Mouse (Mus musculus) lung, embryonic 14.5 days (tissue): ENCODE data around the gene Fam149a. TPM values are rescaled to one million over a fixed set of nuclear protein-coding genes. Genes with fewer than 3 reads are reported as not detected.

ENCODE experiments used
- ATAC-seq: fragments of 200-750 bp; cut with Nextera tagmentation; 2 replicates; pipeline ENCODE4 v1.8.0; 2017; ENCODE audit warnings: mild to moderate bottlenecking, moderate TSS enrichment, moderate library complexity; ENCODE audit not compliant: insufficient read depth
- DNase-seq: peaks from one replicate; pipeline ENCODE4 v3.0.0-alpha.2; 2015
- H3K27ac ChIP-seq: fragments of 300-500 bp; sonication (generic); 2 replicates; pipeline ENCODE4 v1.5.1; 2014; ENCODE audit warnings: low read depth, mild to moderate bottlenecking, moderate library complexity
- H3K27me3 ChIP-seq: fragments of 300-500 bp; sonication (generic); 2 replicates; pipeline ENCODE4 v1.6.1; 2014; ENCODE audit warnings: low read length, control low read depth; ENCODE audit not compliant: insufficient read depth
- H3K36me3 ChIP-seq: fragments of 300-500 bp; sonication (generic); 2 replicates; pipeline ENCODE4 v1.6.1; 2014; ENCODE audit warnings: control low read depth; ENCODE audit not compliant: insufficient read depth
- H3K4me1 ChIP-seq: fragments of 300-500 bp; sonication (generic); 2 replicates; pipeline ENCODE4 v1.6.1; 2014; ENCODE audit warnings: antibody characterized with exemption, control low read depth; ENCODE audit not compliant: insufficient read depth
- H3K4me2 ChIP-seq: fragments of 300-500 bp; sonication (generic); 2 replicates; pipeline ENCODE4 v1.6.1; 2014; ENCODE audit warnings: mild to moderate bottlenecking
- H3K4me3 ChIP-seq: fragments of 300-500 bp; sonication (generic); 2 replicates; pipeline ENCODE4 v1.5.1; 2014; ENCODE audit warnings: low read depth, low read length
- H3K9ac ChIP-seq: fragments of 300-500 bp; sonication (generic); 2 replicates; pipeline ENCODE4 v1.6.1; 2014
- H3K9me3 ChIP-seq: fragments of 300-500 bp; sonication (generic); 2 replicates; pipeline ENCODE4 v1.6.1; 2016; ENCODE audit warnings: low read depth, low read length, control low read depth
- CTCF ChIP-seq: IDR thresholded peaks from 2 replicates; pipeline ENCODE4 v1.5.1; 2016; ENCODE audit warnings: antibody characterized with exemption, low read depth
- WGBS: fragments of 180-500 bp; shearing (Covaris S2); extraction: QIAGEN DNeasy Blood & Tissue Kit; methylation state at CpG from one replicate; pipeline ENCODE4 v1.1.7; 2014; 5-methylcytosine and 5-hydroxymethylcytosine counted together
- polyA plus RNA-seq: library from polyadenylated mRNA; unstranded; fragments of >200 nt; fragmentation: Nextera tagmentation; extraction: Ambion mirVana; gene quantifications from 2 replicates; pipeline ENCODE4 v1.2.1, GENCODE M21; 2014

Fam149a gene
- polyA plus RNA-seq, result 19.0 and 19.1 TPM in 2 replicates

GRCm38 (mm10) chr8:45381963-45382347 is at the start of gene Fam149a:
TSS of gene Fam149a (minus strand) at chr8:45382291.
- peak within 1 kb of the TSS; percentile 32 for H3K9ac ChIP-seq
- DNase-seq (peak; percentile 40), ATAC-seq (peak; percentile 68; the same call in 1 of the 2 replicates)
- peaks cover 9% of the 10 kb centered on the region for H3K4me1 ChIP-seq
- no peaks in the 10 kb centered on the region for H3K9me3 ChIP-seq
- peaks cover 10% of the 10 kb centered on the region for H3K27me3 ChIP-seq
- H3K27ac ChIP-seq, result no peak within 1 kb of the TSS
- H3K4me2 ChIP-seq, result peak within 1 kb of the TSS; percentile 71
- no peak for TF ChIP-seq CTCF
- H3K4me3 ChIP-seq, result peak within 1 kb of the TSS; percentile 32
- WGBS, result 3% methylated on average over 6 of the region's 6 CpGs
- no peaks in the 10 kb centered on the region for H3K36me3 ChIP-seq

- Histone ChIP-seq H3K9me3 (no peaks in the 10 kb centered on the region), H3K27me3 (no peaks in the 10 kb centered on the region), H3K4me1 (no peaks in the 10 kb centered on the region), H3K27ac (no peak overlapping the region), H3K9ac (no peak overlapping the region), H3K4me3 (no peak overlapping the region), H3K4me2 (no peak overlapping the region), H3K36me3 (no peaks in the 10 kb centered on the region)
- DNase-seq, result no peak
- WGBS, result 83% methylated on average over 7 of the region's 7 CpGs
- no peak for ATAC-seq
- TF ChIP-seq CTCF, result no peak
These were observed 38.1 kb upstream of the Fam149a start for GRCm38 (mm10) chr8:45420151-45420550.

GRCm38 (mm10) chr8:45414965-45415364 is 32.9 kb upstream of the Fam149a start:
- peak; percentile 3 for DNase-seq
- Histone ChIP-seq H3K27ac (no peak overlapping the region), H3K4me3 (no peak overlapping the region), H3K36me3 (no peaks in the 10 kb centered on the region), H3K9me3 (no peaks in the 10 kb centered on the region), H3K9ac (no peak overlapping the region), H3K27me3 (no peaks in the 10 kb centered on the region), H3K4me2 (no peak overlapping the region), H3K4me1 (0 out of 2 replicates have a peak, but pooled peaks cover 3% of the 10 kb centered on the region)
- ATAC-seq, result no peak
- 78% methylated on average over 7 of the region's 7 CpGs for WGBS
- no peak for TF ChIP-seq CTCF

DNA sequence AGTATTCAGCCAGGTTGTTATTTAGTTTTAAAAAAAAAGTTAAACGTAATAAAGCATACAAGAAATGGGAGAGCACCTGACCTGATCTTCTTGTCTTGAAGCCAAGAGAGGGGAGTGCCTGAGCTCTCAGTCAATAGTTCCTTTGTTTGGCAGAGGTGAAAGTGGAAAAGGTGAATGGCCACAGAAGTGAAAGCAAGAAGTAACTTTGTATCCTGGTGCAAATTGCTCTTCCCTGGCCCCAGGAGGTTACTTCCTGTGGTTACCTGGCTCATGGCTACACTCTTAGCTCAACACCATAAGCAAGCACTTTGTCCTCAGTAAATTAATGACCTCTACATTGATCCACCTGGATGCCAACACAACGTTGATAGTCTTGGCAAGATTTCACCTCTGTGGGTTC is 28.8 kb upstream of the Fam149a start, which contains the start of gene Tlr3:
Gene Tlr3, minus strand, starts transcription at position 199 of the 400 bp plus-strand sequence.
- 42% methylated on average over 2 of the region's 2 CpGs for WGBS
- Histone ChIP-seq H3K27ac (peak within 1 kb of the TSS; percentile 74), H3K4me2 (peak within 1 kb of the TSS; percentile 63), H3K36me3 (no peaks in the 10 kb centered on the region), H3K9ac (peak within 1 kb of the TSS; percentile 40), H3K4me1 (0 out of 2 replicates have a peak, but pooled peaks cover 3% of the 10 kb centered on the region), H3K27me3 (no peaks in the 10 kb centered on the region), H3K4me3 (peak within 1 kb of the TSS; percentile 38), H3K9me3 (no peaks in the 10 kb centered on the region)
- DNase-seq, result peak; percentile 19
- no peak for TF ChIP-seq CTCF
- peak; percentile 29; the same call in 1 of the 2 replicates for ATAC-seq

- H3K27ac ChIP-seq, result peak overlapping the region; percentile 74
- H3K36me3 ChIP-seq, result no peaks in the 10 kb centered on the region
- ATAC-seq (peak; percentile 98), DNase-seq (peak; percentile 82)
- H3K4me3 ChIP-seq, result peak overlapping the region; percentile 38
- no peaks in the 10 kb centered on the region for H3K27me3 ChIP-seq
- peak overlapping the region; percentile 63 for H3K4me2 ChIP-seq
- H3K9ac ChIP-seq, result peak overlapping the region; percentile 40
- H3K4me1 ChIP-seq, result 0 out of 2 replicates have a peak, but pooled peaks cover 3% of the 10 kb centered on the region
- TF ChIP-seq CTCF, result peak; percentile 50
- WGBS, result 8% methylated on average over 18 of the region's 18 CpGs
- H3K9me3 ChIP-seq, result no peaks in the 10 kb centered on the region
These were observed 28.2 kb upstream of the Fam149a start for GRCm38 (mm10) chr8:45410146-45410880.

DNA sequence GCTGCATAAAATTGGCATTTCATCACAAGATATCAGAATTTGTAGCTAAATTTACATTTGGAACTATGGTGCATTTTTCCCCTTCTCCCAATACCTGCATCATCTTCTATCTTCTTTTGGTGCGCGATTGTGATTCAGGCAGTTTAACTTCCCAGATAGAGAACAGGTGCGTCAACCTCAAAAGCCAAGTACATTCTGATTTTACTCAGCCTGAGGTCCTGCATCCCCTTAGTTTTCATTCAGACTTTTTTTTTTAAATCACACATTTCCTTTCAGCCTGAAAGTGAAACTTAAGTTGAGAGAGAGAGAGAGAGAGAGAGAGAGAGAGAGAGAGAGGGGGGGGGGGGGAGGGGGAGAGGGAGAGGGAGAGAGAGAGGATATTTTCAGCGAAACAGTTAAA is 27.6 kb upstream of the Fam149a start:
- no peaks in the 10 kb centered on the region for H3K36me3 ChIP-seq
- 43% methylated on average over 4 of the region's 4 CpGs for WGBS
- peak overlapping the region; percentile 40 for H3K9ac ChIP-seq
- DNase-seq (no peak), ATAC-seq (peak; percentile 25; the same call in 1 of the 2 replicates)
- H3K9me3 ChIP-seq, result no peaks in the 10 kb centered on the region
- 0 out of 2 replicates have a peak, but pooled peaks cover 3% of the 10 kb centered on the region for H3K4me1 ChIP-seq
- H3K27me3 ChIP-seq, result no peaks in the 10 kb centered on the region
- H3K27ac ChIP-seq, result peak overlapping the region; percentile 74; the same call in 1 of the 2 replicates
- peak overlapping the region; percentile 38 for H3K4me3 ChIP-seq
- H3K4me2 ChIP-seq, result peak overlapping the region; percentile 63
- TF ChIP-seq CTCF, result no peak

GRCm38 (mm10) chr8:45383250-45383649 is 1.2 kb upstream of the Fam149a start:
- no peak for TF ChIP-seq CTCF
- peaks cover 9% of the 10 kb centered on the region for H3K4me1 ChIP-seq
- 54% methylated on average over 1 of the region's 1 CpGs for WGBS

More at GRCm38 (mm10) chr8:45383250-45383649, 1.2 kb upstream of the Fam149a start:
- ATAC-seq, result no peak
- Histone ChIP-seq H3K9ac (no peak overlapping the region), H3K27me3 (peaks cover 10% of the 10 kb centered on the region), H3K27ac (no peak overlapping the region), H3K4me3 (no peak overlapping the region), H3K36me3 (no peaks in the 10 kb centered on the region), H3K4me2 (no peak overlapping the region), H3K9me3 (no peaks in the 10 kb centered on the region)
- no peak for DNase-seq
